Mouse (Mus musculus): Measurements from ENCODE around the gene Rps10. TPM values are rescaled to one million over a fixed set of nuclear protein-coding genes. Genes with fewer than 3 reads are reported as not detected.

The Rps10 gene
- polyA plus RNA-seq, 1 experiment, result 488 TPM

- Histone ChIP-seq H3K27me3 (ENCODE audit: control insufficient read depth, insufficient read depth, low read length) (no peaks in the 10 kb centered on the region), H3K27ac (ENCODE audit: insufficient read depth, low read length) (no peak overlapping the region), H3K4me3 (replicated peaks; ENCODE audit: insufficient read depth, low read depth, low read length) (no peak overlapping the region), H3K4me1 (ENCODE audit: control insufficient read depth, insufficient read depth, low read length) (peaks cover 3% of the 10 kb centered on the region; the same call in 1 of the 2 replicates)
- no peak for DNase-seq
- TF ChIP-seq POLR2A (IDR thresholded peaks at IDR 0.05; ENCODE audit: borderline replicate concordance, insufficient read depth, low read length), result no peak
- no peak for TF ChIP-seq CTCF (IDR thresholded peaks at IDR 0.05; ENCODE audit: borderline replicate concordance, insufficient read depth, low read depth, low read length)
- 75% methylated on average over 8 of the region's 8 CpGs for WGBS
Measured at GRCm38 (mm10) chr17:27628376-27628775, 8.1 kb downstream of the Rps10 start.

- Histone ChIP-seq H3K27me3 (ENCODE audit: control insufficient read depth, insufficient read depth, low read length) (no peaks in the 10 kb centered on the region), H3K27ac (ENCODE audit: insufficient read depth, low read length) (no peak overlapping the region), H3K4me3 (replicated peaks; ENCODE audit: insufficient read depth, low read depth, low read length) (no peak overlapping the region), H3K4me1 (ENCODE audit: control insufficient read depth, insufficient read depth, low read length) (peaks cover 3% of the 10 kb centered on the region; the same call in 1 of the 2 replicates)
- WGBS, result 36% methylated on average over 5 of the region's 5 CpGs
- DNase-seq, result no peak
- TF ChIP-seq POLR2A (IDR thresholded peaks at IDR 0.05; ENCODE audit: borderline replicate concordance, insufficient read depth, low read length) (no peak), CTCF (IDR thresholded peaks at IDR 0.05; ENCODE audit: borderline replicate concordance, insufficient read depth, low read depth, low read length) (no peak)
Measured at GRCm38 (mm10) chr17:27627451-27627850, 9.0 kb downstream of the Rps10 start.

- peaks cover 3% of the 10 kb centered on the region; the same call in 1 of the 2 replicates for H3K4me1 ChIP-seq (ENCODE audit: control insufficient read depth, insufficient read depth, low read length)
- DNase-seq, result peak in 1 of 2 experiments; percentile 48
- no peak for TF ChIP-seq CTCF (IDR thresholded peaks at IDR 0.05; ENCODE audit: borderline replicate concordance, insufficient read depth, low read depth, low read length)
- no peak for TF ChIP-seq POLR2A (IDR thresholded peaks at IDR 0.05; ENCODE audit: borderline replicate concordance, insufficient read depth, low read length)
- WGBS, result 50% methylated on average over 5 of the region's 5 CpGs
- no peaks in the 10 kb centered on the region for H3K27me3 ChIP-seq (ENCODE audit: control insufficient read depth, insufficient read depth, low read length)
- H3K27ac ChIP-seq (ENCODE audit: insufficient read depth, low read length), result no peak overlapping the region
- H3K4me3 ChIP-seq (replicated peaks; ENCODE audit: insufficient read depth, low read depth, low read length), result no peak overlapping the region
Measured at GRCm38 (mm10) chr17:27626681-27627080, 9.8 kb downstream of the Rps10 start.

- 87% methylated on average over 7 of the region's 7 CpGs for WGBS
- TF ChIP-seq POLR2A (IDR thresholded peaks at IDR 0.05; ENCODE audit: borderline replicate concordance, insufficient read depth, low read length), result no peak
- no peak for TF ChIP-seq CTCF (IDR thresholded peaks at IDR 0.05; ENCODE audit: borderline replicate concordance, insufficient read depth, low read depth, low read length)
- peaks cover 5% of the 10 kb centered on the region; the same call in 1 of the 2 replicates for H3K4me1 ChIP-seq (ENCODE audit: control insufficient read depth, insufficient read depth, low read length)
- H3K4me3 ChIP-seq (replicated peaks; ENCODE audit: insufficient read depth, low read depth, low read length), result no peak overlapping the region
- H3K27ac ChIP-seq (ENCODE audit: insufficient read depth, low read length), result no peak overlapping the region
- no peak for DNase-seq
- H3K27me3 ChIP-seq (ENCODE audit: control insufficient read depth, insufficient read depth, low read length), result no peaks in the 10 kb centered on the region
Measured at GRCm38 (mm10) chr17:27625455-27626251, 10.8 kb downstream of the Rps10 start.

GRCm38 (mm10) chr17:27623360-27624326, 12.8 kb downstream of the Rps10 start, which contains the start of gene Nudt3:
Nudt3 (minus strand) TSS chr17:27623495.
- WGBS, result 8% methylated on average over 89 of the region's 91 CpGs
- TF ChIP-seq CTCF (IDR thresholded peaks at IDR 0.05; ENCODE audit: borderline replicate concordance, insufficient read depth, low read depth, low read length) (no peak), POLR2A (IDR thresholded peaks at IDR 0.05; ENCODE audit: borderline replicate concordance, insufficient read depth, low read length) (peak; percentile 67)
- peak; percentile 92 to 95 for DNase-seq
- Histone ChIP-seq H3K4me1 (ENCODE audit: control insufficient read depth, insufficient read depth, low read length) (peaks cover 13% of the 10 kb centered on the region; the same call in 1 of the 2 replicates), H3K4me3 (replicated peaks; ENCODE audit: insufficient read depth, low read depth, low read length) (peak within 1 kb of the TSS; percentile 79), H3K27me3 (ENCODE audit: control insufficient read depth, insufficient read depth, low read length) (no peaks in the 10 kb centered on the region), H3K27ac (ENCODE audit: insufficient read depth, low read length) (peak within 1 kb of the TSS; percentile 92)

GRCm38 (mm10) chr17:27622611-27623359, 13.7 kb downstream of the Rps10 start:
- Histone ChIP-seq H3K4me1 (ENCODE audit: control insufficient read depth, insufficient read depth, low read length) (peaks cover 16% of the 10 kb centered on the region), H3K27ac (ENCODE audit: insufficient read depth, low read length) (peak overlapping the region; percentile 68), H3K27me3 (ENCODE audit: control insufficient read depth, insufficient read depth, low read length) (no peaks in the 10 kb centered on the region), H3K4me3 (replicated peaks; ENCODE audit: insufficient read depth, low read depth, low read length) (peak overlapping the region; percentile 79)
- DNase-seq, result peak; percentile 68 to 73
- under 1% methylated on average over 74 of the region's 80 CpGs for WGBS
- no peak for TF ChIP-seq CTCF (IDR thresholded peaks at IDR 0.05; ENCODE audit: borderline replicate concordance, insufficient read depth, low read depth, low read length)
- 0 out of 2 replicates have a peak, but pooled peaks have one; percentile 32 for TF ChIP-seq POLR2A (IDR thresholded peaks at IDR 0.05; ENCODE audit: borderline replicate concordance, insufficient read depth, low read length)

Measured in cerebellum, adult 2 months (tissue).